Mouse (Mus musculus) NIH3T3 (cell line): Measurements from ENCODE around the gene Pemt.
A peak's percentile ranks its signal among the peaks of the same experiment; 100 is the strongest.
"Not testable (repeated sequence)": the region's sequence is repeated elsewhere in the genome, so short reads cannot be mapped to it uniquely, and the experiment has no call there.

Source experiments
- DNase-seq: peaks from one replicate; pipeline ENCODE4 v3.0.0-alpha.2; 2012; ENCODE audit warnings: low read depth

The Pemt gene

GRCm38 (mm10) chr11:59948401-59948767 lies 97.9 kb downstream of the Pemt start:
- DNase-seq = peak; percentile 50

- peak; percentile 98 for DNase-seq
Observed at GRCm38 (mm10) chr11:59947752-59948400, 98.4 kb downstream of the Pemt start, which contains the start of gene Med9. TSS of gene Med9 (plus strand) at chr11:59948206.

GRCm38 (mm10) chr11:59944855-59945254 lies 101.4 kb downstream of the Pemt start:
- DNase-seq = not testable (repeated sequence)

- no peak for DNase-seq
Observed at GRCm38 (mm10) chr11:59941391-59941790, 104.9 kb downstream of the Pemt start.

GRCm38 (mm10) chr11:59940645-59941044 lies 105.6 kb downstream of the Pemt start:
- no peak for DNase-seq

GRCm38 (mm10) chr11:59939821-59940220 lies 106.5 kb downstream of the Pemt start:
- DNase-seq = no peak

- DNase-seq = no peak
Observed at GRCm38 (mm10) chr11:59937615-59938014, 108.7 kb downstream of the Pemt start.

- no peak for DNase-seq
Observed at GRCm38 (mm10) chr11:59937023-59937422, 109.3 kb downstream of the Pemt start.

GRCm38 (mm10) chr11:59933943-59934342 lies 112.3 kb downstream of the Pemt start:
- DNase-seq = no peak

- DNase-seq = no peak
Observed at GRCm38 (mm10) chr11:59932560-59933337, 113.5 kb downstream of the Pemt start.

- DNase-seq = no peak
Observed at GRCm38 (mm10) chr11:59930031-59930430, 116.3 kb downstream of the Pemt start.

- no peak for DNase-seq
Observed at GRCm38 (mm10) chr11:59921265-59921664, 125.0 kb downstream of the Pemt start.
